8 mouse cellular contexts compared by ENCODE assay signal in genomic region chr2:119270286-119270642, GRCm38 (mm10). TPM values are rescaled to one million over a fixed set of nuclear protein-coding genes. Genes with fewer than 3 reads are reported as not detected.
DNase-seq lines count a peak whose midpoint lies in the region; ATAC-seq and TF ChIP-seq lines count a peak whose summit lies in the region.

No protein-coding gene starts in this region.

- no peak for DNase-seq in lung, embryonic 14.5 days
- no peak for DNase-seq in lung, adult 2 months
- DNase-seq in frontal cortex, adult 2 months (ENCODE audit: extremely low spot score in 1 of 2, low spot score in 1 of 2), result no peak
- no peak for DNase-seq in spleen, postnatal 36 days (ENCODE audit: low spot score in 2 of 2)
- DNase-seq in layer of hippocampus, postnatal 36 days, result no peak

- H3K27ac ChIP-seq in lung, embryonic 14.5 days (ENCODE audit: low read depth), result no peak overlapping the region
- peak overlapping the region; percentile 79 for H3K27ac ChIP-seq in forebrain, embryonic 15.5 days (replicated peaks)
- H3K27ac ChIP-seq in limb, embryonic 13.5 days, result no peak overlapping the region
- H3K27ac ChIP-seq in olfactory bulb, adult 2 months (ENCODE audit: insufficient read depth, low read depth, low read length), result no peak overlapping the region

- no peak overlapping the region; the same call in 1 of the 2 replicates for H3K9ac ChIP-seq in lung, embryonic 14.5 days
- H3K9ac ChIP-seq in forebrain, embryonic 15.5 days (replicated peaks), result peak overlapping the region; percentile 65
- H3K9ac ChIP-seq in limb, embryonic 13.5 days, result no peak overlapping the region

- peak overlapping the region; percentile 51; the same call in 1 of the 2 replicates for H3K4me3 ChIP-seq in lung, embryonic 14.5 days (ENCODE audit: low read depth, low read length)
- no peak overlapping the region for H3K4me3 ChIP-seq in lung, adult 2 months (replicated peaks; ENCODE audit: extremely low read depth, low read depth, low read length)
- peak overlapping the region; percentile 91 for H3K4me3 ChIP-seq in forebrain, embryonic 15.5 days
- H3K4me3 ChIP-seq in limb, embryonic 13.5 days, result peak overlapping the region; percentile 67
- peak overlapping the region; percentile 58 for H3K4me3 ChIP-seq in olfactory bulb, adult 2 months (ENCODE audit: insufficient read depth, low read depth, low read length)

- no peaks in the 10 kb centered on the region for H3K27me3 ChIP-seq in lung, embryonic 14.5 days (ENCODE audit: insufficient read depth, low read length)
- 0 out of 2 replicates have a peak, but pooled peaks cover 4% of the 10 kb centered on the region for H3K27me3 ChIP-seq in forebrain, embryonic 15.5 days
- peaks cover 27% of the 10 kb centered on the region for H3K27me3 ChIP-seq in limb, embryonic 13.5 days

- H3K36me3 ChIP-seq in lung, embryonic 14.5 days (ENCODE audit: insufficient read depth), result no peaks in the 10 kb centered on the region
- no peaks in the 10 kb centered on the region for H3K36me3 ChIP-seq in forebrain, embryonic 15.5 days
- H3K36me3 ChIP-seq in limb, embryonic 13.5 days, result no peaks in the 10 kb centered on the region

- no peaks in the 10 kb centered on the region for H3K4me1 ChIP-seq in lung, embryonic 14.5 days (ENCODE audit: insufficient read depth)
- H3K4me1 ChIP-seq in lung, adult 2 months (ENCODE audit: control insufficient read depth, insufficient read depth, low read length), result no peaks in the 10 kb centered on the region
- peaks cover 13% of the 10 kb centered on the region for H3K4me1 ChIP-seq in forebrain, embryonic 15.5 days
- H3K4me1 ChIP-seq in limb, embryonic 13.5 days, result no peaks in the 10 kb centered on the region
- H3K4me1 ChIP-seq in olfactory bulb, adult 2 months (ENCODE audit: control insufficient read depth, insufficient read depth, low read length), result peaks cover 13% of the 10 kb centered on the region

- no peak for ATAC-seq in lung, embryonic 14.5 days (ENCODE audit: insufficient read depth)
- ATAC-seq in forebrain, embryonic 15.5 days (replicated peaks), result no peak
- ATAC-seq in limb, embryonic 13.5 days (ENCODE audit: low FRiP score, low read depth), result no peak

- peak overlapping the region; percentile 99 for H3K4me2 ChIP-seq in lung, embryonic 14.5 days
- peak overlapping the region; percentile 84 for H3K4me2 ChIP-seq in forebrain, embryonic 15.5 days (replicated peaks)
- H3K4me2 ChIP-seq in limb, embryonic 13.5 days (replicated peaks), result peak overlapping the region; percentile 97

- no peak for TF ChIP-seq POLR2A in lung, adult 2 months (IDR thresholded peaks at IDR 0.05; ENCODE audit: borderline replicate concordance, extremely low read depth, low read depth, low read length)
- TF ChIP-seq POLR2A in olfactory bulb, adult 2 months (IDR thresholded peaks at IDR 0.05; ENCODE audit: insufficient read depth, low read depth, low read length), result no peak

- no peak for TF ChIP-seq CTCF in lung, embryonic 14.5 days (IDR thresholded peaks at IDR 0.05; ENCODE audit: low read depth)
- no peak for TF ChIP-seq CTCF in lung, adult 2 months (IDR thresholded peaks at IDR 0.05; ENCODE audit: insufficient read depth, low read length)
- no peak for TF ChIP-seq CTCF in olfactory bulb, adult 2 months (IDR thresholded peaks at IDR 0.05; ENCODE audit: insufficient read depth, low read depth, low read length)

- 56% methylated on average over 9 of the region's 9 CpGs for WGBS in lung, embryonic 14.5 days
- 72% methylated on average over 9 of the region's 9 CpGs for WGBS in lung, adult 2 months
- 53% methylated on average over 9 of the region's 9 CpGs for WGBS in forebrain, embryonic 15.5 days
- 57% methylated on average over 9 of the region's 9 CpGs for WGBS in limb, embryonic 13.5 days
- 61% methylated on average over 9 of the region's 9 CpGs for WGBS in olfactory bulb, adult 2 months

- no peaks in the 10 kb centered on the region for H3K9me3 ChIP-seq in lung, embryonic 14.5 days (ENCODE audit: low read depth, low read length)
- no peaks in the 10 kb centered on the region for H3K9me3 ChIP-seq in forebrain, embryonic 15.5 days
- no peaks in the 10 kb centered on the region for H3K9me3 ChIP-seq in limb, embryonic 13.5 days

RNA-seq across cellular contexts. Expression of gene Rhov, which starts 0.8 kb away (rescaled TPM):
- 0.11 and 0.24 TPM in 2 replicates for polyA plus RNA-seq in lung, embryonic 14.5 days (2014; fragmentation: Nextera tagmentation; extraction: Ambion mirVana)
- 1.6 and 3.0 TPM in 2 replicates for polyA plus RNA-seq in lung, adult 2 months (2012; rRNA removed)
- 19.6 and 24.0 TPM in 2 replicates for polyA plus RNA-seq in forebrain, embryonic 15.5 days (2015; fragmentation: Nextera tagmentation; extraction: Ambion mirVana)
- 11.1 and 11.5 TPM in 2 replicates for polyA plus RNA-seq in limb, embryonic 13.5 days (2015; fragmentation: Nextera tagmentation; extraction: Ambion mirVana)
- polyA plus RNA-seq in olfactory bulb, adult 2 months (2012; ENCODE audit: insufficient read depth, insufficient read length, low replicate concordance, missing spikeins), result not detected in 2 replicates
- 6.2 and 6.5 TPM in 2 replicates for polyA plus RNA-seq in frontal cortex, adult 2 months (2012; rRNA removed)
- total RNA-seq in layer of hippocampus, postnatal 36 days (2021), result 1 to 10 TPM; 6.4 to 6.9 TPM

RNA-seq across cellular contexts. Expression of gene Vps18, which starts 18.3 kb away (rescaled TPM):
- 15.9 and 17.5 TPM in 2 replicates for polyA plus RNA-seq in lung, embryonic 14.5 days (2014; fragmentation: Nextera tagmentation; extraction: Ambion mirVana)
- polyA plus RNA-seq in lung, adult 2 months (2012; rRNA removed), result 24.1 and 25.9 TPM in 2 replicates
- 30.2 and 31.1 TPM in 2 replicates for polyA plus RNA-seq in forebrain, embryonic 15.5 days (2015; fragmentation: Nextera tagmentation; extraction: Ambion mirVana)
- polyA plus RNA-seq in limb, embryonic 13.5 days (2015; fragmentation: Nextera tagmentation; extraction: Ambion mirVana), result 21.0 and 21.5 TPM in 2 replicates
- not detected in 2 replicates for polyA plus RNA-seq in olfactory bulb, adult 2 months (2012; ENCODE audit: insufficient read depth, insufficient read length, low replicate concordance, missing spikeins)
- polyA plus RNA-seq in frontal cortex, adult 2 months (2012; rRNA removed), result 28.6 and 28.8 TPM in 2 replicates
- 10 to 100 TPM; 40.6 to 41.5 TPM for total RNA-seq in layer of hippocampus, postnatal 36 days (2021)

RNA-seq across cellular contexts. Expression of gene Spint1, which starts 33.1 kb away (rescaled TPM):
- polyA plus RNA-seq in lung, embryonic 14.5 days (2014; fragmentation: Nextera tagmentation; extraction: Ambion mirVana), result 25.4 and 25.5 TPM in 2 replicates
- polyA plus RNA-seq in lung, adult 2 months (2012; rRNA removed), result 47.7 and 51.0 TPM in 2 replicates
- polyA plus RNA-seq in forebrain, embryonic 15.5 days (2015; fragmentation: Nextera tagmentation; extraction: Ambion mirVana), result 0.31 and 0.56 TPM in 2 replicates
- 8.0 and 9.4 TPM in 2 replicates for polyA plus RNA-seq in limb, embryonic 13.5 days (2015; fragmentation: Nextera tagmentation; extraction: Ambion mirVana)
- polyA plus RNA-seq in olfactory bulb, adult 2 months (2012; ENCODE audit: insufficient read depth, insufficient read length, low replicate concordance, missing spikeins), result not detected in 2 replicates
- 1.4 and 1.5 TPM in 2 replicates for polyA plus RNA-seq in frontal cortex, adult 2 months (2012; rRNA removed)
- total RNA-seq in layer of hippocampus, postnatal 36 days (2021), result 1 to 10 TPM; 1.7 to 2.4 TPM

RNA-seq across cellular contexts. Expression of gene Ppp1r14d, which starts 40.6 kb away (rescaled TPM):
- 0.41 and 0.42 TPM in 2 replicates for polyA plus RNA-seq in lung, embryonic 14.5 days (2014; fragmentation: Nextera tagmentation; extraction: Ambion mirVana)
- polyA plus RNA-seq in lung, adult 2 months (2012; rRNA removed), result 1.1 and 1.9 TPM in 2 replicates
- not detected in 2 replicates for polyA plus RNA-seq in forebrain, embryonic 15.5 days (2015; fragmentation: Nextera tagmentation; extraction: Ambion mirVana)
- polyA plus RNA-seq in limb, embryonic 13.5 days (2015; fragmentation: Nextera tagmentation; extraction: Ambion mirVana), result not detected in 2 replicates
- not detected in 2 replicates for polyA plus RNA-seq in olfactory bulb, adult 2 months (2012; ENCODE audit: insufficient read depth, insufficient read length, low replicate concordance, missing spikeins)
- polyA plus RNA-seq in frontal cortex, adult 2 months (2012; rRNA removed), result not detected in 2 replicates
- not detected for total RNA-seq in layer of hippocampus, postnatal 36 days (2021)

RNA-seq across cellular contexts. Expression of gene Dll4, which starts 55.3 kb away (rescaled TPM):
- 8.1 and 10.0 TPM in 2 replicates for polyA plus RNA-seq in lung, embryonic 14.5 days (2014; fragmentation: Nextera tagmentation; extraction: Ambion mirVana)
- polyA plus RNA-seq in lung, adult 2 months (2012; rRNA removed), result 114 TPM in 2 replicates
- 4.0 and 4.1 TPM in 2 replicates for polyA plus RNA-seq in forebrain, embryonic 15.5 days (2015; fragmentation: Nextera tagmentation; extraction: Ambion mirVana)
- polyA plus RNA-seq in limb, embryonic 13.5 days (2015; fragmentation: Nextera tagmentation; extraction: Ambion mirVana), result 5.4 TPM in 2 replicates
- polyA plus RNA-seq in olfactory bulb, adult 2 months (2012; ENCODE audit: insufficient read depth, insufficient read length, low replicate concordance, missing spikeins), result not detected in 2 replicates
- polyA plus RNA-seq in frontal cortex, adult 2 months (2012; rRNA removed), result 3.3 and 4.2 TPM in 2 replicates
- total RNA-seq in layer of hippocampus, postnatal 36 days (2021), result 1 to 10 TPM; 2.7 TPM

Comparison
In these comparisons a context has a peak if more than half of its experiments do, and no peak if none do; other contexts are left out.
1. RNA of gene Vps18, which starts 18.3 kb away (polyA plus RNA-seq): 30.2 to 31.1 TPM in forebrain, embryonic 15.5 days, 28.6 to 28.8 TPM in frontal cortex, adult 2 months, 24.1 to 25.9 TPM in lung, adult 2 months, 21.0 to 21.5 TPM in limb, embryonic 13.5 days and 15.9 to 17.5 TPM in lung, embryonic 14.5 days; not detected in olfactory bulb, adult 2 months; every median in the first group is over 10 times any median in the second.
2. Peak in every context shown above with its lines, with median percentiles within 50 percentile points of each other: H3K4me2 ChIP-seq.